Mouse (Mus musculus) cerebellum, adult 11 months (tissue): Measurements from ENCODE around the gene Camk1d.
A peak's percentile ranks its signal among the peaks of the same experiment; 100 is the strongest.
"Not testable (repeated sequence)": the region's sequence is repeated elsewhere in the genome, so short reads cannot be mapped to it uniquely, and the experiment has no call there.

ENCODE experiments used
- DNase-seq: peaks from one replicate; pipeline ENCODE4 v3.0.0; 2022

Gene Camk1d

GRCm38 (mm10) chr2:5388381-5388780 is 325.9 kb downstream of the Camk1d start:
- DNase-seq, result no peak

DNA sequence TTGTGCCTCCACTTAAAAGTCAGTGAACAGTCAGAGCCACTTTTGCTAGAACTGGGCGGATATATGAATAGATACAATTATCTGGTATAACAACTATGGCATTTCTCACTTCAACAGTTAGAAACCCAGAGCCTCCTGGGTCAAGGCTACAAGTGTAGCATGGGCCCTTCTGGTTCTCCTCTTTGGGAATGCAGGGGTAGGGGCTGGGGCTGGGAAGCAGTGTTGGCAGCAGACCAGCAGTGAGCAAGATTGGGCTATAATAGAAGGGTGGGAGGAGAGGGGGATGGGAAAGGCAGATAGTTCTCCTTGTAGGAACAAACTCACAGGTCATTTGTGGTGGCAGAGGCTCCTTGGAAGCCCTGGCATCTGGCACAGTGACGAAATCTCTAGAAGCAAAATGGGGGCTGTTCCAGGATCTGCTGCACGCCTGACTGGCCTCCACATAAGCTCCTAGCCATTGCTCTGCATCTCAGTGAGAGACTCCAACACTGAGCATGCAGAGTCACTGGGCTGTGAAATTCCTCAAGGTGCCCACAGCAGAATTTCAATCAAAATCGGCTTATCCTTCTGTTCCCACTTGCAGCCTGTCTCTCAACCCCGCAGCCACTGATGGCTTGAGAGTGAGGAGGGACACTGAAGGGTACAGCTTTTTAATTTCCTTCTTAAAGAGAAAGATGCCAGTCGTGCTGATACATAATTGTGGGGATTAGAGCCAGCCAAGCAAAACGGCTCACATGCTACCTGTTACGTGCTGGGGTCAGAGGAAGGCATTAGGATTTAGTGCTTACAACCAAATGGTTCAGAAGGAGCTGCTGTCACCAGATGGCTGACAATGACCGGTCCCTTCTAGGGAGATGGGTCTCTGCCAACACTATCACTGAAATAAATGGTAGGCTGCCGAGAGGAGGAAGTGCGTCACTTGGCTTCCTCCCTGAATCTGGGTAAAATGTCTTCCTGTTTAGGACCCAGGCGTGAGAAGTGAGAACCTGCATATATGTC is 332.3 kb downstream of the Camk1d start:
- peak; percentile 39 for DNase-seq

GRCm38 (mm10) chr2:5380973-5381372 is 333.3 kb downstream of the Camk1d start:
- no peak for DNase-seq

DNA sequence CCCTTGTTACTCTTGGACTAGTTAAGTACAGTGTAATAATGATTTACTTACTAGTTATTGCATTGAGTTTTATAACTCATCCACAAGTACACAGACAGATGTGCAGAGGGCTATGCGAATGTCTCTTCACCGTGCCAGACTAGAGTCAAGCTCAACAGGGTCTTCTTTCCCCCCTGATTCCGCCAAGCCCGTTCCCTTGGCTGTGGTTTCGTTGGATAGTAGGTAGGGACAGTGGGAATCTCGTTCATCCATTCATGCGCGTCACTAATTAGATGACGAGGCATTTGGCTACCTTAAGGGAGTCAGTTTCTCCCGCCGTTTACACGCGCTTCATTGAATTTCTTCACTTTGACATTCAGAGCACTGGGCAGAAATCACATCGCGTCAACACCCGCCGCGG is 335.4 kb downstream of the Camk1d start:
- not testable (repeated sequence) for DNase-seq

DNA sequence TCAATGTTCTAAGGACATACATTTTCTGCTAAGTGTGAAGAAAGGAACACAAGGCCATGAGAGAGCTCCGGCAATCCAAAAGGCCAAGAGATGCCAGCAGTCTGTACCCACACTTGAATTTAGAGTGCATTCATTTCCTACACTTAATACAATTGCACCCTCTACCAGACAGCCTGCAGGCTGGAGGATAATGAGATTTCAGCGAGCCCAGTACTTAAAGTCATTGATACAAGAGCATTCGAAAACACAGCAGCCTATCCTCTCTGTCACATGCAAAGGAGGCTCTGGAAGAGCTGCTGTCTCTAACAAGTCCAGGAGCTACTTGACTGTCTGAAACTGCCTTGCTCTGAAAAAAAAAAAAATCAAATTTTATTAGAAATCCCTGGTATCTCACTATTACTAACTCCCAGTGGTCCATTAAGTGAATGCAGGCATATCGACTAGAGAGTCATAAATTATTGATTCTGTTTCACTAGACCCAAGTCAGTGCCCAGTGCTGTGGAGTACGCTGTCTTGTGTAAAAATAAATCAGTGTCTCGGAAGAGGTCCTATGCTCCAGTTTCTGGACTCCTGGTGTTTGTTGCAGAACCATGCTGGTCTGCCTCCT is 336.1 kb downstream of the Camk1d start:
- no peak for DNase-seq

DNA sequence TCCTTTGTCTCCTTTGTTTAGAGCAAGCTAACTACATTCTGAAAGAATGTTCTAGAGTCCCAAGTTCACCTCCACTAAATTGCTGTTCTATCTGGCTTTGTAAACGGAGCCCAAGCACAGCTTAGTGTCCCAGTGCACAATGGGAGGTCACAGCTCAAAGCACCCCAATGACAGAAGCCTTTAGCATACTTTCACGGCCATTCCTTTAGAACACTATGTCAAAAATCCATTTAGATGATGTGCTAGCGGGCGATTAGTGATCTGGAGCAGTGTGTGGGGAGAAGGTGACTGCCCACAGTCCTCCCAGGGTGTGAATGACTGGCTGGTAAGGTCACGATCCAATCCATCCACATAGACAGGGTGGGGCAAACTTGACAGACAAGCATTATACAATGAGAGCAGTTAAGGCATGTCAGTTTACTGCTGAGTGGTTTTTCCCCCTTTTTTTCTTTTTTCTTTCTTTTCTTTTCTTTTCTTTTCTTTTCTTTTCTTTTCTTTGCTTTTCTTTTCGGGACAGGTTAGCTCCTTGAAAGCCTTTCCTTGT is 341.4 kb downstream of the Camk1d start:
- DNase-seq, result no peak

- DNase-seq, result peak; percentile 33
These were observed 343.0 kb downstream of the Camk1d start for GRCm38 (mm10) chr2:5371316-5371715.

- DNase-seq, result peak; percentile 42
These were observed 343.7 kb downstream of the Camk1d start for GRCm38 (mm10) chr2:5370591-5370990.

DNA sequence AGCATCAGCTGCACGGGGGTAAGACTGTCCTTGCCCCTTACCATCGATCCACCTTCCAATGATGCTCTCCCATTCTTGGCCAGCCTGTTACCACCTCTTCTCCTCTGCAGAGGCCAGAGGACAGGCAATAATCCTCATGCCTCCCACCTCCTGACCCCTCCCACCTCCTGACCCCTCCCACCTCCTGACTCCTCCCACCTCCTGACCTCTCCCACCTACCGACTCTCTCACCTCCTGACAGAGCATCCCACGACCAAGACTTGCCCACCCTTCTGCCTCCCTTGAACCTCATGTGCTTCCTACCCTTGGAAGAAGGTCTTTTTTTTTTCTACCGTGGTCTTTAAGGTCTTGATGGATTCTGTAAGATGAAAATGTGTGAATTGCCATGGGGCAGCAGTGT is 350.5 kb downstream of the Camk1d start:
- no peak for DNase-seq

DNA sequence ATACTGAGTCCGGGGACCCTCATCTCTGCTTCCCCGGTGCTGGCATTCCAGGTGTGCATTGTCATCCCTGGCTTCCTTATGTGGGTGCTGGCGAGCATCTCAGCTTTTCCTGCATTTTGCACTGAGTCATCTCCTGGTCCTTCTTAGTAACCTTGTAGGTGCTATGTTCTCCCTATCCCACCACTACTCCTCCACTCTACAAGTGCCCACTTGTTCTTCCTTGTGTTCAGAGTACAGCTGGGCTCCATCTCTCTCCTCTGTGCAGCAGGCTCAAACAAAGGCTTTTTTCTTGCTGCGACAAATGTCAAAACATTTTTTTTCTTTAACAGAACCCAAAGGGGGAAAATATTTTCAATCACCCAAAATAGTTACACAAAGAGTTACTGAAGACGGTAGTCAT is 356.3 kb downstream of the Camk1d start:
- no peak for DNase-seq

GRCm38 (mm10) chr2:5357056-5357455 is 357.3 kb downstream of the Camk1d start:
- DNase-seq, result no peak

GRCm38 (mm10) chr2:5352821-5353522 is 361.3 kb downstream of the Camk1d start:
- DNase-seq, result no peak

DNA sequence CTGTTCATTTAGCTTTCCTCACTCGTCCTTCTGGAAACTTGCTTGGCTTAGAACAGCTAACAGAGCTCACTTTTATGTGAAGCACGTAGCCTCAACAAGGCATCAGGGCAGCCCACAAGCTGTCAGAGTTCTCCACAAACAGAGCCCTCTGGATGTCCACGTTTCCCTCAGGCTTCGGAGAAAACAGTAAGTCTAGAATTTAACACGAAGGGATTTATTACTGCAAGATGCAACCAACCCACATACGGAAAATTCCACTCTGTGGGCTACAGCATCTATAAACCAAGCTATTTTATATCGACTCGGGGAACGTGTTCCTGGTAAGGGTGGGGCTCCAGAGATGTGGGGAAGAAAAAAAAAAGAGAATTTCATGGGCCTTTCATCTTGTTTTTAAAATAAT is 369.0 kb downstream of the Camk1d start:
- DNase-seq, result no peak

DNA sequence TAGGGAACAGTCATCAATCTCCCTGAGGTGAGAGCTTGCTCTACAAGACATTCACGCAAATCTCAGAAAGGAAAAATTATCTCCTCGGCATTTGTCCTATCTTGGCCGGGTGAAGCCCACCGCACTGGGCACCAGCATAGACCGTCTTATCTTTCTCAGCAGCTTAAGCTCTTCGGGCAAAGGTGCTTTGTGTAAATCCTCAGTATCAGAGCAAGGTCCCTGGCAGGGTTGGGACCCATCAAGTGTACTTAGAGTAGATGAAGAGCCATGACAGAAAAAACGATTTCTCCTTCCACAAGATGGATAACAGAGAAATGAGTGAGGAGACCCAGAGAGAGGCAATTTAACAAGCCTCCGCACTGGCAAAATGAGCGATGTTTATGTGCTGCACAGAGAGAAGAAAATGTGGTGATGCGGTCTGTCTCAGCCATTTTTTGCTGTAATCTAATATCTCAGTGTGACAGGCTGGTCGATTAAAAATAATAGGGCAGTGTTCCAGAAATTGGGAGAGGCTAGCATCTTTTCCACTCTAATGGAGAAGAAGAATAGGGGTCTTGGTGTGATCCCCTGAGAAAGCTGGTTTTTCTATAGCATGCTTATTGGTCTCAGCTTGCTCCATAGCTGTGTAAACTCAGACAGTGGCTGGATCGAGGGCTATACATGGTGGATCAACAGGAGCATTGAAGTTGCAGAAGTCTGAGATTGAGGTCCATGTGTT is 386.6 kb downstream of the Camk1d start:
- DNase-seq, result no peak

- DNase-seq, result peak; percentile 7
These were observed 389.5 kb downstream of the Camk1d start for GRCm38 (mm10) chr2:5324806-5325205.

GRCm38 (mm10) chr2:5321660-5322295 is 392.5 kb downstream of the Camk1d start:
- no peak for DNase-seq

GRCm38 (mm10) chr2:5319138-5319537 is 395.2 kb downstream of the Camk1d start:
- no peak for DNase-seq

DNA sequence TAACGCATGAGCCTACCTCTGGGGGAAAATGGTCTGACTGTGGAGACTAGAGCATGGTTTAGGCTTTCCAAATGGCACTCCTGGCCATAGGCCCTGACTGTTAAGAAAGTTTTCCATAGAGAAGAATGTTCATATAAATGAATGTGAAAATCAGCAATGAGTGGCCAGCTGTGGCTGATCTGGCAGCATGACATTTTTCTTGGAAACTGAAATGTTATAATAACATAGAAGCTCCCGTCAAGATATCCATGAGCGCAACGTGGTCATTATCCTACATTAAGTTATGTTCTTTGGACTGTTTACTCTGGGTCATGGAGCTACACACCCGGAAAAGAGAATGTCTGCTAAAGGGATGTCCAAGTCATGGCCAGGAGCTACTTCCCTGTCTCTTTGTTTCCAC is 397.6 kb downstream of the Camk1d start:
- DNase-seq, result no peak

DNA sequence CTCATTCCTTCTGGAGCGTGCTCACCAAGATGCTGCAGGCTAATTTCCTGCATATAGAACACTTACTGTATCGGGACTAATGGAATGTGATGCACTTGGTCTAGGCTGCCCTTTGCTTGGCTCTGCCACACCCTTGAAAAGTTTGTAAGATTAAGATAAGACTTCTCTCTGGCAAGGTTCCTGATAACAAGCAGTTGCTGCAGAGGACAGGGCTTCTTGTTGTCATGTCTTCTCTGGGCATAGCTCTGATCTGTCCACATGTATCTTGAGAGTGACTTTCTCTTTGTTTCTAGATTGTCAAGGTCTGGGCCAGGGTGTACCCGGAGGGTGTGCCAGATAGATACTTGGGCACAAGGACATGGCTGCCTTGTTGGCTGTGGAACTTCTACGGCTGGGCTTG is 398.1 kb downstream of the Camk1d start:
- no peak for DNase-seq

DNA sequence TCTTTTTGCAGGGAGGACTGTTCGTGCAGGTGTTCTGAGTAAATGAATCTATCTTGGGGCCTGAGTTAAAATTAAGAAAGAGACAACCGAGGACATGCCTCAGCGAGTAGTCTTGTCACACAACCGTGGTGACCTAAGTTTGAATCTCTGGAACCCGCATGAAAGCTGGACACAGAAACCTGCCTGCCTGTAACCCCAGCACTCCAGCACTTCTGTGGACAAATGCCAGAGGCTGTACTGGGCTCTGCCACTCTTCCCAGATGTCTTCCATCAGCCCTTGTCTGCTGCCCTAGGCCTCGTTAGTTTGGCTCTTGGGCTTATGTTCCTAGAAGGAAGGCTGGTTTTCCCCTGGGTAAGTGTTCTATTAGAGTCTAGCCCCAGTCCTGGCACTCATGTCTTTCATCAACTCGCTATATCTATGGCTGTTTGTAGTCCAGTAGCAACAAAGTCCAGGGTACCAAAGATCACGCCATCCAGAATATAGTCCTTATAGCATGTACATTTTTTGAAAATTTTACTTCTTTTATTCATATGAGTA is 399.0 kb downstream of the Camk1d start:
- no peak for DNase-seq

- no peak for DNase-seq
These were observed 399.7 kb downstream of the Camk1d start for GRCm38 (mm10) chr2:5314530-5315166.
